Mouse (Mus musculus): Measurements from ENCODE around the gene Gys2. TPM values are rescaled to one million over a fixed set of nuclear protein-coding genes. Genes with fewer than 3 reads are reported as not detected.

The Gys2 gene
- total RNA-seq, 2 experiments from 2014 or later = 0.23 TPM; not detected in 1

- DNase-seq (ENCODE audit: low spot score in 2 of 2) = no peak
Measured at GRCm38 (mm10) chr6:142378576-142379330, 94.2 kb downstream of the Gys2 start.

GRCm38 (mm10) chr6:142377081-142377480, 95.8 kb downstream of the Gys2 start:
- DNase-seq (ENCODE audit: low spot score in 2 of 2) = no peak

Other genes starting within 250 kb of the Gys2 start
- not detected for gene Iapp, start 174.7 kb downstream of the Gys2 start, total RNA-seq (2021)
- not detected for gene Slco1a5, start 150.1 kb downstream of the Gys2 start, total RNA-seq (2021)
- 10 to 100 TPM in 1 of 2 experiments, 1 to 10 TPM in 1; 9.4 to 10.9 TPM for gene Pyroxd1, start 127.5 kb downstream of the Gys2 start, total RNA-seq (2021)
- 10 to 100 TPM; 10.7 to 14.3 TPM for gene Recql, start 86.0 kb downstream of the Gys2 start, total RNA-seq (2021)
- 10 to 100 TPM; 38.8 to 41.6 TPM for gene Golt1b, start 85.9 kb downstream of the Gys2 start, total RNA-seq (2021)
- under 1 TPM in 1 of 2 experiments, not detected in 1; 0.41 TPM for gene Spx, start 59.7 kb downstream of the Gys2 start, total RNA-seq (2021)
- 100 to 1,000 TPM; 162 to 170 TPM for gene Ldhb, start 34.8 kb upstream of the Gys2 start, total RNA-seq (2021)
- 10 to 100 TPM; 21.0 to 21.2 TPM for gene Kcnj8, start 98.5 kb upstream of the Gys2 start, total RNA-seq (2021)
- 100 to 1,000 TPM; 114 to 117 TPM for gene Abcc9, start 229.2 kb upstream of the Gys2 start, total RNA-seq (2021)